Mouse (Mus musculus) heart, embryonic 10.5 days (tissue): ENCODE measurements around the gene Rnf17. TPM values are rescaled to one million over a fixed set of nuclear protein-coding genes. Genes with fewer than 3 reads are reported as not detected.

ENCODE experiments used
- polyA plus RNA-seq: library from polyadenylated mRNA; unstranded; fragments of >200 nt; fragmentation: Nextera tagmentation; extraction: Ambion mirVana; gene quantifications from 2 replicates; pipeline ENCODE4 v1.2.1, GENCODE M21; 2016

Gene Rnf17
- polyA plus RNA-seq, 1 experiment from 2014 or later = 6.7 TPM

Other genes with a start within 250 kb of the Rnf17 start
- 0.57 TPM in 1 of 2 replicates, not detected in the other for gene Gzmg, start 243.0 kb upstream of the Rnf17 start, polyA plus RNA-seq
- not detected in 2 replicates for gene Gzmn, start 228.0 kb upstream of the Rnf17 start, polyA plus RNA-seq
- gene Gzmf, start 191.2 kb upstream of the Rnf17 start, polyA plus RNA-seq = 0.29 TPM in 1 of 2 replicates, not detected in the other
- gene Gzmc, start 167.9 kb upstream of the Rnf17 start, polyA plus RNA-seq = 0.15 and 0.16 TPM in 2 replicates
- 0.09 TPM in 1 of 2 replicates, not detected in the other for gene Gzmb, start 140.3 kb upstream of the Rnf17 start, polyA plus RNA-seq
- not detected in 2 replicates for gene Atp12a, start 37.5 kb upstream of the Rnf17 start, polyA plus RNA-seq
- gene Cenpj, start 172.8 kb downstream of the Rnf17 start, polyA plus RNA-seq = 12.6 and 12.9 TPM in 2 replicates
- gene Parp4, start 173.0 kb downstream of the Rnf17 start, polyA plus RNA-seq = 6.4 and 9.7 TPM in 2 replicates